Mouse (Mus musculus): ENCODE measurements at regions not wholly inside any gene's neighbourhood (a gene's known extent, or its start where the extent isn't known, plus 50 kb on each side); places are given as distances from the start of the nearest gene placed in this dataset.

DNA sequence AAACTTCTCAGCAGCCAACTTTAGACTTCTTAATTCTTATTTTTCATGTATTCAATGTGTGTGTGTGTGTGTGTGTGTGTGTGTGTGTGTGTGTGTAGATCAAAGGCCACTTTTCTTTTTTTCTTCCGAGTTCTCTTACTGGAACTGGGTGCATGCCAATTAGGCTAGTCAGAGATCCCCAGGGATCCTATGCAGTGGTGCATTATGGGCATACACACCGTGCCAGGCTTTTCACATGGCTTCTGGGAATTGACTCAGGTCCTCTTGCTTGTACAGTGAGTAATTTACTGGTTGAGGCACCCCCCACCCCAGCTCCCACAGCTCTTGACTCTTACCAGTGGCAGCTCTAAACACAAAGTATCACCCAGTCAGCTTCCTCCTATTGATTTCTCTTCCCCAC is 189.3 kb upstream of the Tmtc4 start:
- H3K4me3 ChIP-seq (ENCODE audit: low read length) = no peak overlapping the region
- WGBS = 25% methylated on average over 2 of the region's 2 CpGs
- H3K36me3 ChIP-seq (ENCODE audit: control insufficient read depth, insufficient read depth, low read length) = no peaks in the 10 kb centered on the region
- H3K4me1 ChIP-seq (ENCODE audit: control insufficient read depth, insufficient read depth, low read depth, low read length) = no peaks in the 10 kb centered on the region
- no peak overlapping the region for H3K9ac ChIP-seq (ENCODE audit: low read depth, low read length)
- H3K27me3 ChIP-seq (replicated peaks; ENCODE audit: control insufficient read depth, insufficient read depth, low read length) = no peaks in the 10 kb centered on the region
- no peak overlapping the region for H3K4me2 ChIP-seq (ENCODE audit: low read length)
- H3K27ac ChIP-seq (ENCODE audit: low read depth, low read length) = no peak overlapping the region
- ATAC-seq = no peak
- no peaks in the 10 kb centered on the region for H3K9me3 ChIP-seq (ENCODE audit: control insufficient read depth, low read length)

- H3K4me1 ChIP-seq (ENCODE audit: control insufficient read depth, insufficient read depth, low read depth, low read length) = no peaks in the 10 kb centered on the region
- no peak for ATAC-seq
- H3K9me3 ChIP-seq (ENCODE audit: control insufficient read depth, low read length) = no peaks in the 10 kb centered on the region
- H3K36me3 ChIP-seq (ENCODE audit: control insufficient read depth, insufficient read depth, low read length) = no peaks in the 10 kb centered on the region
- H3K27ac ChIP-seq (ENCODE audit: low read depth, low read length) = no peak overlapping the region
- no peak overlapping the region for H3K4me2 ChIP-seq (ENCODE audit: low read length)
- no peaks in the 10 kb centered on the region for H3K27me3 ChIP-seq (replicated peaks; ENCODE audit: control insufficient read depth, insufficient read depth, low read length)
- H3K9ac ChIP-seq (ENCODE audit: low read depth, low read length) = no peak overlapping the region
- 65% methylated on average over 1 of the region's 1 CpGs for WGBS
- no peak overlapping the region for H3K4me3 ChIP-seq (ENCODE audit: low read length)
Observed at GRCm38 (mm10) chr14:123171865-123172264, 188.0 kb upstream of the Tmtc4 start.

- Histone ChIP-seq H3K27me3 (replicated peaks; ENCODE audit: control insufficient read depth, insufficient read depth, low read length) (no peaks in the 10 kb centered on the region), H3K9me3 (ENCODE audit: control insufficient read depth, low read length) (no peaks in the 10 kb centered on the region), H3K36me3 (ENCODE audit: control insufficient read depth, insufficient read depth, low read length) (no peaks in the 10 kb centered on the region), H3K9ac (ENCODE audit: low read depth, low read length) (no peak overlapping the region), H3K4me2 (ENCODE audit: low read length) (no peak overlapping the region), H3K4me1 (ENCODE audit: control insufficient read depth, insufficient read depth, low read depth, low read length) (no peaks in the 10 kb centered on the region), H3K27ac (ENCODE audit: low read depth, low read length) (no peak overlapping the region), H3K4me3 (ENCODE audit: low read length) (no peak overlapping the region)
- WGBS = 47% methylated on average over 4 of the region's 4 CpGs
- ATAC-seq = no peak
Observed at GRCm38 (mm10) chr14:123163842-123164241, 180.0 kb upstream of the Tmtc4 start.

DNA sequence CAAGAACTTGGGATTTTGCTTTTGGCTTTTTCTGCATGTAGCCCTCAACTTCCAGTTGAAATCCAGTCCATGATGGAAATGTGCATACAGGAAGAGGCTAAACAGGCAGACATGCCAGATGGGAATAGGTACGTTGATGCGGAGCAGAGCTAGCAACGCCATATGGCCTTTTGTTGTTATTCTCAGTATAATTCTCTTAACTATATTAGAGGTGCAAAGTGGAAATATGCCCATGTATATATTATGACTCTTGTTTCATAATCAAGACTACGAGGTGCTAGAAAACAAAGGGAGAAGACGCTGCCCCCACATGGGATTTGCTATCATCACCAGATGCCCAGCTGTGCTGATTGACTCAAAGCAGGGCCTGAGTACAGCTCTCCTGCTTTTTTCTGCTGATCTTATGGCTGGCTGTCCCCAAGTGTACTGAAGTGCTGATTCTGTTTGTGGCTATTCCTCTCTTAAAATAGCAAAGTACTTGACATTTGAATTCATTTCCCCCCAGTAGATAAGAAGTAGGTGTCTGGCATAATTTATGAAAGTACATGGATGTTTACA is 159.7 kb upstream of the Tmtc4 start:
- Histone ChIP-seq H3K36me3 (ENCODE audit: control insufficient read depth, insufficient read depth, low read length) (no peaks in the 10 kb centered on the region), H3K27me3 (replicated peaks; ENCODE audit: control insufficient read depth, insufficient read depth, low read length) (no peaks in the 10 kb centered on the region), H3K9me3 (ENCODE audit: control insufficient read depth, low read length) (no peaks in the 10 kb centered on the region), H3K4me2 (ENCODE audit: low read length) (no peak overlapping the region), H3K27ac (ENCODE audit: low read depth, low read length) (no peak overlapping the region), H3K4me1 (ENCODE audit: control insufficient read depth, insufficient read depth, low read depth, low read length) (no peaks in the 10 kb centered on the region; the same call in 1 of the 2 replicates), H3K4me3 (ENCODE audit: low read length) (no peak overlapping the region), H3K9ac (ENCODE audit: low read depth, low read length) (no peak overlapping the region)
- ATAC-seq = no peak
- whole genome bisulfite sequencing = 60% methylated on average over 5 of the region's 5 CpGs

- WGBS = 31% methylated on average over 6 of the region's 6 CpGs
- ATAC-seq = peak; percentile 96
- no peaks in the 10 kb centered on the region for H3K36me3 ChIP-seq (ENCODE audit: control insufficient read depth, insufficient read depth, low read length)
- H3K27ac ChIP-seq (ENCODE audit: low read depth, low read length) = peak overlapping the region; percentile 31; the same call in 1 of the 2 replicates
- H3K4me3 ChIP-seq (ENCODE audit: low read length) = no peak overlapping the region
- H3K27me3 ChIP-seq (replicated peaks; ENCODE audit: control insufficient read depth, insufficient read depth, low read length) = no peaks in the 10 kb centered on the region
- H3K4me2 ChIP-seq (ENCODE audit: low read length) = no peak overlapping the region
- H3K4me1 ChIP-seq (ENCODE audit: control insufficient read depth, insufficient read depth, low read depth, low read length) = no peaks in the 10 kb centered on the region; the same call in 1 of the 2 replicates
- H3K9me3 ChIP-seq (ENCODE audit: control insufficient read depth, low read length) = no peaks in the 10 kb centered on the region
- no peak overlapping the region for H3K9ac ChIP-seq (ENCODE audit: low read depth, low read length)
Observed at GRCm38 (mm10) chr14:123138743-123139705, 155.2 kb upstream of the Tmtc4 start.

DNA sequence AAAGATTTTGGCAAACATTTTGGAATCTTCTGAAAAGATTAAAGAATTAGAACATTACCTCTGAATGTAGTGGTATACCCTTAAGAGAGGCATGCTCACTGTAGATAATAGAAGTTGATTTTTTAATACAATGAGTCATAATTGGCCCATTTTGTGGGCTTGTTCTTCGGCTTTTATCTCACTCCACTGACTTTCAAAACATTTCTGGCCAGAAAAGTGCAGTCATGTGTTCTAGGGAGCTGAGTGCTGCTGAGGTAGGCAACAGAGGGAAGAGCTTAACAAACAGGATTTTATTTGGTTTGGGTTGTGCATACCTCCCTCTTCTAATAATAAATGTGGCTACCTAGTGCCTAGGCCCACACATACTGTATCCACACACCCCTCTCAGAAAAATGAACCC is 150.1 kb upstream of the Tmtc4 start:
- Histone ChIP-seq H3K27me3 (replicated peaks; ENCODE audit: control insufficient read depth, insufficient read depth, low read length) (no peaks in the 10 kb centered on the region), H3K27ac (ENCODE audit: low read depth, low read length) (no peak overlapping the region), H3K36me3 (ENCODE audit: control insufficient read depth, insufficient read depth, low read length) (no peaks in the 10 kb centered on the region), H3K4me3 (ENCODE audit: low read length) (no peak overlapping the region), H3K4me2 (ENCODE audit: low read length) (no peak overlapping the region), H3K9ac (ENCODE audit: low read depth, low read length) (no peak overlapping the region), H3K9me3 (ENCODE audit: control insufficient read depth, low read length) (no peaks in the 10 kb centered on the region), H3K4me1 (ENCODE audit: control insufficient read depth, insufficient read depth, low read depth, low read length) (no peaks in the 10 kb centered on the region)
- ATAC-seq = no peak
- WGBS = 60% methylated on average over 1 of the region's 1 CpGs

DNA sequence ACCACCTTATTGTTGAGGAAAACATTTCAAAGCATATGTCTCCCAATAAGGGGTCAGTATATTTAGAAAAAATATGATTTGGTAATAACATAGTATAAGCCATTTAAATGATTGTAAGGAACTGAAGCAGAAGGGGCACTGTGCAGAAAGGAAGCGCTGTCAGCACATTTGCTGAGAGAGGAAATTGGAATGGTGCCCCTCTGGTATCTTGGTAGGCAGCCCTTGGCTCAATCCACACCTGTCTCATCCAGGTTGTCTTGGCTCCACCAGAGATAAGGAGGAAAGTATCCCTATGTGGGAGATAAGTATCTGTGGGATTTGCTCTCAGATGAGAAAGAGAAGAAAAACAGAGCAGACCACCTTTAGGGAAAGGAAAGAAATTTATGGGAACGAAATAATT is 136.5 kb upstream of the Tmtc4 start:
- ATAC-seq = no peak
- Histone ChIP-seq H3K4me2 (ENCODE audit: low read length) (no peak overlapping the region), H3K27me3 (replicated peaks; ENCODE audit: control insufficient read depth, insufficient read depth, low read length) (no peaks in the 10 kb centered on the region), H3K4me1 (ENCODE audit: control insufficient read depth, insufficient read depth, low read depth, low read length) (no peaks in the 10 kb centered on the region), H3K9me3 (ENCODE audit: control insufficient read depth, low read length) (no peaks in the 10 kb centered on the region; the same call in 1 of the 2 replicates), H3K36me3 (ENCODE audit: control insufficient read depth, insufficient read depth, low read length) (no peaks in the 10 kb centered on the region), H3K27ac (ENCODE audit: low read depth, low read length) (no peak overlapping the region), H3K9ac (ENCODE audit: low read depth, low read length) (no peak overlapping the region), H3K4me3 (ENCODE audit: low read length) (no peak overlapping the region)
- WGBS = 76% methylated on average over 2 of the region's 2 CpGs

GRCm38 (mm10) chr14:123116337-123116736 is 132.5 kb upstream of the Tmtc4 start:
- Histone ChIP-seq H3K36me3 (ENCODE audit: control insufficient read depth, insufficient read depth, low read length) (no peaks in the 10 kb centered on the region), H3K4me3 (ENCODE audit: low read length) (no peak overlapping the region), H3K4me1 (ENCODE audit: control insufficient read depth, insufficient read depth, low read depth, low read length) (no peaks in the 10 kb centered on the region), H3K27ac (ENCODE audit: low read depth, low read length) (no peak overlapping the region), H3K9me3 (ENCODE audit: control insufficient read depth, low read length) (no peaks in the 10 kb centered on the region), H3K27me3 (replicated peaks; ENCODE audit: control insufficient read depth, insufficient read depth, low read length) (no peaks in the 10 kb centered on the region), H3K9ac (ENCODE audit: low read depth, low read length) (no peak overlapping the region), H3K4me2 (ENCODE audit: low read length) (no peak overlapping the region)
- 94% methylated on average over 1 of the region's 1 CpGs for whole genome bisulfite sequencing
- ATAC-seq = no peak

DNA sequence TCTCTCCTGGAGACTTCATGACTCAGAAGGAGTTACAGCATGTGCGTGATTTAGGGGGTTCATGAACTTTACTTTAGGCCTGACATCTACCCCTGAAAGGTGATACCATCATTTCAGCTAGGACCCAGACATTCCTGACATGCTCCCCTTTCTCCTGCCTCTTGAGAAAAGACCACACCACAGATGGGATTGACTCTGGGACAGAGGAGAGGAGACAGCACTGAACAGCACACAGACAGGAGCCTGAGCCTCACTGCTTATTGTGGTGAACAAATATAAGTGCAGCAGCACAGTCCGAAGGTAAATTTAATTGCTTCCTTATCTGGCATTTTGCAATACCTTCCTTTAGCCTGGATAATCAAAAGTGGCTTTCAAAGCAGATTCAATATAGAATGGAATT is 126.7 kb upstream of the Tmtc4 start:
- Histone ChIP-seq H3K4me2 (ENCODE audit: low read length) (no peak overlapping the region), H3K27me3 (replicated peaks; ENCODE audit: control insufficient read depth, insufficient read depth, low read length) (no peaks in the 10 kb centered on the region), H3K4me1 (ENCODE audit: control insufficient read depth, insufficient read depth, low read depth, low read length) (no peaks in the 10 kb centered on the region), H3K27ac (ENCODE audit: low read depth, low read length) (no peak overlapping the region), H3K36me3 (ENCODE audit: control insufficient read depth, insufficient read depth, low read length) (no peaks in the 10 kb centered on the region), H3K9ac (ENCODE audit: low read depth, low read length) (no peak overlapping the region), H3K9me3 (ENCODE audit: control insufficient read depth, low read length) (no peaks in the 10 kb centered on the region), H3K4me3 (ENCODE audit: low read length) (no peak overlapping the region)
- no peak for ATAC-seq
- WGBS = 80% methylated on average over 2 of the region's 2 CpGs
